Mouse (Mus musculus) cerebellum, postnatal 25 days (tissue): ENCODE results near the gene Klk1b26.
"Not testable (repeated sequence)": the region's sequence is repeated elsewhere in the genome, so short reads cannot be mapped to it uniquely, and the experiment has no call there.

Experiments
- DNase-seq, 2 experiments: peaks; one replicate each; pipeline ENCODE4 v3.0.0; 2021; ENCODE audit warnings: mixed read lengths in 2 of 2

Gene Klk1b26

DNA sequence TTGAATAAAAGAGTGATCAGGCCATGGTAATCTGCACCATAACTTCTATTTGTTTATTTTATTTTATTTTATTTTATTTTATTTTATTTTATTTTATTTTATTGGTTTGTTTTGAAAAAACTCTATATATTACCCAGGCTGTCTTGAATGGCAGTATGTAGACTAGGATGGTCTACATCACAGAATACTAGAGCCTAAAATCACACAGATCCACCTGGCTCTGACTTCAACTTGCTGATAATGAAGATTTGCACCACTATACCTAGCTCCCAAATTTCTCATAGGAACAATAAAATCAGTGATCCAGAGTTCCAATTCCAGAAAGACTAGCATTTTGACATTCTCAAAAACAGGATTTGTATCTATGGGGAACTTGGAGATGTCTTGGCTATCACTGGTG is at the start of gene Klk1b26:
Gene Klk1b26 (plus strand): TSS at position 301 of the 400 bp plus-strand sequence.
- not testable (repeated sequence) for DNase-seq

DNA sequence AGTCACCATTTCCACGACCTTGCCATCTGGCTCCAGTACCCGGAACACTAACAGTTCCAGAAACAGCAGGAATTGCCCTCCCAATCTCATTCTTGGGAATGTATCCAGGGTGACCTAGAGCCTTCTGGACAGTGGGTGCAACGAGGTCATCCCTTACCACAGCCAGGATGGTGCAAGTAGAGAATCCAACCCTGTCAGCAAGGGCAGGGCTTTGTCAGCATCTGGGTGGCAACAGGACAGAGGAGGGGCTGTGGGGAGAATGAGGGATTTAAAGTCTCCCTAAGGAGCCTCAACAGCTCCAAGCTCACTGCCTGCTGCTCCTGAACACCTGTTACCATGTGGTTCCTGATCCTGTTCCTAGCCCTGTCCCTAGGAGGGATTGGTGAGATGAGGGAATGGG is 45.5 kb upstream of the Klk1b26 start, which contains the start of gene Klk1b1:
Gene Klk1b1 (plus strand): TSS at position 301 of the 400 bp plus-strand sequence.
- DNase-seq = no peak

DNA sequence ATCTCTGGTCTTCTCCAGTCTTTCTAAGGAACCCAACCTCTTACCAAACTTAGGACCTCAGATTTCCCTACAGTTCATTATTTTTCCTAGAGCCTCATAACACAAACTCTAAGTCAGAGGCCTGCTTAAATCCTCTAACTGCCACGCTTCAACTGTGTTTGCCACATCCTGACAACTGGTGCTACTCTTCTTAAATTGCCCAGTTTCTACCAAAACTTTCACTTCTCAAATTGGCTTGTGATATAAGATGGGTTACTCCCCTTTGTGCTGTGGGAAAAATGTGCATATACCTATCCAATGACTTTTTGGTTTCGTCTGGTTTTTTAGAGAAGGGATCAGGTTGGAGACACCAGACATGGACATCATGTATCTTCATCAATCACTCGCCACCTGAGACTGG is 44.9 kb upstream of the Klk1b26 start:
- DNase-seq = no peak

DNA sequence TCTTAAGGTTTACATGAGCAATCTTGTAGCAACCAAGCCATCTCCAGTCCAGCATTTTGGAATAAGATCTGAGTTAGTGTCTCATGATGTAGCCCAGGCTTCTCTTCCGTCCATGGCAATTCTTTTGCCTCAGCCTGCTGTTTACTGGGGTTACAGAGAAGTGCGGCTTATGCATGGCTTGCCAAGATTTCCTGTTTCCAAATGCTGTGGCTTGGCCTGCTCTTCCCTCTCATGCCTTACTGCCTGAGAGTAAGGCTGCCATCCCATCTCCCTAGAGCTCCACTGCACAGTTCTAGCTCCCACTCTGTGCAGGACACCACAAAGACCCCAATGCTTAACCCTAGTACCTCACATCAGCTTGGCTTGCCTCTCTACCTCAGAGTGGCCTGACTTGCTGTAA is 44.4 kb upstream of the Klk1b26 start:
- DNase-seq = no peak

DNA sequence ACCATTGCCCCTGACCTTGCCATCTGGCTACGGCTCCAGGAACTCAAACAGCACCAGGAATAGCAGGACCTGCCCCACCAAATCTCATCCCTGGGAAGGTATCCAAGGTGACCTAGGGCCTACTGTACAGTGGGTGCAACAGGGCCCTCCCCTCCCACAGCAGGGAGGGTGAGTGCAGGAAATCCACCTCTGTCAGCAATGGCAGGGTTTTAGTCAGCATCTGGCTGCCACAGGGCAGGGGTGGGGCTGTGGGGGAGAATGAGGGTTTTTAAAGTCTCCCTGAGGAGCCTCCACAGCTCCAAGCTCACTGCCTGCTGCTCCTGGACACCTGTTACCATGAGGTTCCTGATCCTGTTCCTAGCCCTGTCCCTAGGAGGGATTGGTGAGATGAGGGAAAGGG is 36.2 kb upstream of the Klk1b26 start, which contains the start of gene Klk1b9:
Gene Klk1b9 (plus strand): TSS at position 301 of the 400 bp plus-strand sequence.
- DNase-seq = not testable (repeated sequence)

DNA sequence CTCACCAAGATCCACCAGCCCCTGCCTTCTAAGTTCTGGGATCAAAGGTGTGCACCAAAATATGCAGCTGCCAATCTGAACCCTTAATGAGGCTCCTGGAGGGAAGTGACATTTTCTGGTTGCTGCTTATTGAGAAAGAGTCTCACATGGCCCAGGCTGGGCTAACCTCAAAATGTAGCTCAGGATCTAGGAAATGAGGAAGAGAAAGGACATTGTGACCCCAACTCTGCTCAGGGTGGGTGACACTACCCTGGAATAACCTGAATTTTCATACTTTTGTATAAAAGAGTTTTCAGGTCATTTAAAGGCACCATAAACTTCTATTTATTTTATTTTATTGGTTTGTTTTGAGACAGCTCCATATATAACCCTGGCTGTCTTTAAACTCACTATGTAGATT is 26.3 kb upstream of the Klk1b26 start:
- DNase-seq = no peak

DNA sequence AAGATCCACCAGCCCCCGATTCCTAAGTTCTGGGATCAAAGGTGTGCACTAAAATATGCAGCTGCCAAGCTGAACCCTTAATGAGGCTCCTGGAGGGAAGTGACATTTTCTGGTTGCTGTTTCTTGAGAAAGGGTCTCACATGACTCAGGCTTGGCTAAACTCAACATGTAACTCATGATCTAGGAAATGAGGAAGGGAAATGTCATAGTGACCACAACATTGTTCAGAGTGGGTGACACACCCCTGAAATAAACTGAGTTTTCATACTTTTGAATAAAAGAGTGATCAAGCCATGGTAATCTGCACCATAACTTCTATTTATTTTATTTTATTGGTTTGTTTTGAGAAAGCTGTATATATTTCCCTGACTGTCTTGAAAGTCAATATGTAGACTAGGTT is 17.1 kb upstream of the Klk1b26 start:
- not testable (repeated sequence) for DNase-seq

DNA sequence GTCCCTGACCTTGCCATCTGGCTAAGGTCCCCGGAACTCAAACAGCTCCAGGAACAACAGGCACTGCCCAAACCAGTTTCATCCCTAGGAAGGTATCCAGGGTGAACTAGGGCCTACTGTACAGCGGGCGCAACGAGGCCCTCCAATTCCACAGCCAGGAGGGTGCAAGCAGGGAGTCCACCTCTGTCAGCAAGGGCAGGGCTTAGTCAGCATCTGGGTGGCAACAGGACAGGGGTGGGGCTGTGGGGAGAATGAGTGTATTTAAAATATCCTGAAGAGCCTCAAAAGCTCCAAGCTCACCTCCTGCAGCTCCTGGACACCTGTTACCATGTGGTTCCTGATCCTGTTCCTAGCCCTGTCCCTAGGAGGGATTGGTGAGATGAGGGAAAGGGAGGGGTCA is 16.4 kb upstream of the Klk1b26 start, which contains the start of gene Klk1b11:
Gene Klk1b11 (plus strand): TSS at position 301 of the 400 bp plus-strand sequence.
- not testable (repeated sequence) for DNase-seq

DNA sequence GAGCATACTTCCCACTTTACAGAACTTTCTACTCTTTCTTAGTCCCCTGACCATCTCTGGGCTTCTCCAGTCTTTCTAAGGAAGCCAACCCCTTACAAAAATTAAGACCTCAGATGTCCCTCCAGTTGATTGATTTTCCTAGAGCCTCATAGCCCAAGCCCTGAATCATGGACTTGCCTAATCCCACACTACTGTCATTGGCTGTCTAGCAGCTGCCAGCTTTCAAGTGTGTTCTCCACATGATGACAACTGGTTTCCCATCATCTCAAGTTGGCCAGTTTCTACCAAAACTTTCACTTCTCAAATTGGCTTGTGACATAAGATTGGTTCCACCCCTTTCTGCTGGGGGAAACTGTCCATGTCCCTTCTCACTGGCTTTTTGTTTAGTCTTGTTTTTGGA is 7.1 kb upstream of the Klk1b26 start:
- no peak for DNase-seq

DNA sequence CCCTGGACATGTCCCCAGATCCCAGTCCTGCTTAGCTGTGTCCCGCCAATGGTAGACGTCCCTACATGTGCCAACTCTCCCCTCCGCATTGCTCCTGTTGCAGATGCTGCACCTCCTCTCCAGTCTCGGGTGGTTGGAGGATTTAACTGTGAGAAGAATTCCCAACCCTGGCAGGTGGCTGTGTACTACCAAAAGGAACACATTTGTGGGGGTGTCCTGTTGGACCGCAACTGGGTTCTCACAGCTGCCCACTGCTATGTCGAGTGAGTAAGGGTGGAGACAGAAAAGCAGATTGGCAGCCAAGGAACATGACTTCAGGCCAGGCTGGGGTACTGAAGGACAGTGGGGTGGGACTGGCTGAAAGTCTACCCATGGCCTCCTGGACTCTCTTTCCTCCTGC is 2.7 kb downstream of the Klk1b26 start:
- not testable (repeated sequence) for DNase-seq

DNA sequence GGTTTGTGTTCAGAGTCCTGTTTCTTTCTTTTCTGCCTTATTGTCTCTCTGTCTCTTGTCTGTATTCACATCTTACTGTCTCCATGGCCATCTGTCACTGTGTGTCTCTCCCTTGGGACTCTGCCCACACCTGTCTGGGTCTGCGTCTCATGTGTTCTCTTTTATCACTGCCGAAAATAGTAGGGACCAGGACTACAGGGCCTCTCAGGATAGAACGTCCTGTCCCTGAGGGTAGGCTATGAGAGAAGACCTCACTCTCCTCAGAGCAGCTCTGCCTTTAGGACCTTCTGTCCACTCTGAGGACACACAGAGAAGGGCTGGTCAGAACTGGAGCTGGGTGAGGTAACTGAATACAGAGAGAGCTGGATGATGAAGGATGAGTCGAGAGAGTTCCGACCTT is 3.1 kb downstream of the Klk1b26 start:
- no peak for DNase-seq

DNA sequence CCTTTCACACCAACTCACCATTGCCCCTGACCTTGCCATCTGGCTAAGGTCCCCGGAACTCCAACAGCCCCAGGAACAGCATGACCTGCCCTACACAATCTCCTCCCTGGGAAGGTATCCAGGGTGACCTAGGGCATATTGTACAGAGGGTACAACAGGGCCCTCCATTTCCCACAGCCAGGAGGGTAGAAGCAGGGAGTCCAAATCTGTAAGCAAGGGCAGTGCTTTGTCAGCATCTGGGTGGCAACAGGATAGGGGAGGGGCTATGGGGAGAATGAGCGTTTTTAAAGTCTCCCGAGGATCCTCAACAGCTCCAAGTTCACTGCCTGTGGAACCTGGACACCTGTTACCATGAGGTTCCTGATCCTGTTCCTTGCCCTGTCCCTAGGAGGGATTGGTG is 40.0 kb downstream of the Klk1b26 start, which contains the start of gene Klk1b27:
Gene Klk1b27 (plus strand): TSS at position 301 of the 400 bp plus-strand sequence.
- DNase-seq = not testable (repeated sequence)
